Mouse (Mus musculus) cortical plate, adult 2 months (tissue): ENCODE results near the gene Cryaa. TPM values are rescaled to one million over a fixed set of nuclear protein-coding genes. Genes with fewer than 3 reads are reported as not detected.

Experiments
- H3K27ac ChIP-seq: fragments of 200-500 bp; 2 replicates; pipeline ENCODE4 v1.5.1; 2012; ENCODE audit warnings: low read length, control low read depth, inconsistent platforms; ENCODE audit not compliant: insufficient read depth
- H3K4me1 ChIP-seq: fragments of 200-500 bp; 2 replicates; pipeline ENCODE4 v1.6.1; 2011; ENCODE audit warnings: low read length; ENCODE audit not compliant: control insufficient read depth, insufficient read depth
- H3K4me3 ChIP-seq: fragments of 200-500 bp; 2 replicates; pipeline ENCODE4 v1.5.1; 2011; ENCODE audit warnings: mild to moderate bottlenecking, low read length, control low read depth; ENCODE audit not compliant: insufficient read depth
- CTCF ChIP-seq: fragments of 200-500 bp; IDR thresholded peaks from 2 replicates; pipeline ENCODE4 v1.5.1; 2011; ENCODE audit warnings: mild to moderate bottlenecking, control low read depth, low read length; ENCODE audit not compliant: insufficient read depth; ENCODE audit errors: extremely low read depth
- POLR2A ChIP-seq: fragments of 200-500 bp; IDR thresholded peaks from 2 replicates; pipeline ENCODE4 v1.6.1; 2011; ENCODE audit warnings: mild to moderate bottlenecking, low read length, control low read depth; ENCODE audit not compliant: insufficient read depth; ENCODE audit errors: extremely low read depth
- polyA plus RNA-seq: library from polyadenylated mRNA; depleted of rRNA; stranded (reverse); fragments of >200 nt; gene quantifications from 2 replicates; pipeline ENCODE4 v1.2.3, GENCODE M21; 2012; rRNA removed

Gene Cryaa
- polyA plus RNA-seq = 0.13 and 0.21 TPM in 2 replicates

DNA sequence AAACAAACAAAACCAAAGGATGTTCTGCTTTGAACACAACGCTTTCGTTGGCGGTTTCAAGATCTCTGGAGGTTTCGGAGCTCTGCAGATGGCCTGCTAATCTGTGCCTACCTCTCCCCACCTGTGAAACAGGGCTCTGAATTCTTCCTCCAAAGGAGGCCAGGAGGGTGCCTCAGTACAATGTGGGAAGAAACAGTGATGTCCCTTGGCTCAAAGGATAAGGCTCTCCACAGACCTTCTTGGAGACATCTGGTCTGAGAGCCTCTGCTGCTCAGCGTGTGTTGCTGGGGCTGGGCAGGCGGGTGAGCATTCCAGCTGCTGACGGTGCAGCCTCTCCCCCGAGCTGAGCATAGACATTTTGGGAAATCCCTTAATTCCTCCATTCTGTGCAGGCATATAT is at the start of gene Cryaa:
Cryaa (plus strand) TSS at position 301 of the 400 bp plus-strand sequence.
- H3K27ac ChIP-seq = no peak within 1 kb of the TSS
- H3K4me1 ChIP-seq = no peaks in the 10 kb centered on the region
- TF ChIP-seq POLR2A (no peak), CTCF (no peak)
- no peak within 1 kb of the TSS for H3K4me3 ChIP-seq

DNA sequence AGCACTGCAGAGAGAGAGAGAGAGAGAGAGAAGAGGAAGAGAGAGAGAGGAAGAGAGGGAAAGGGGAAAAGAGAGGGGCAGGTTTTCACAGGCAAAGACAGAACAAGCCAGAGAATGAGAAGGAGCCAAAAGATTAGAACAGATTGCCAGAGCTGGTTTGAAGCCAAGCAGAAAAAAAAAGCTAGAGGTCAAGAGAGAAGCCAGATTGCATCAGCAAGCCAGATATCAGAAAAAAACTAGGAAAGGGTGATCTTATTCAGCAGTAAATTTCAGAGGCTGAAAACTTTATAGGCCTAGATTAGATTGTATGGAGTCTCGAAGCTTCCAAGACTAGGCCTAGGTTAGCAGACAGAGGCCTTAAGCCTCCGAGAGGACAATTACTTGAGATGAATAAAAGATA is 49.6 kb upstream of the Cryaa start:
- Histone ChIP-seq H3K4me1 (no peaks in the 10 kb centered on the region), H3K27ac (no peak overlapping the region), H3K4me3 (no peak overlapping the region)
- TF ChIP-seq POLR2A (no peak), CTCF (no peak)

DNA sequence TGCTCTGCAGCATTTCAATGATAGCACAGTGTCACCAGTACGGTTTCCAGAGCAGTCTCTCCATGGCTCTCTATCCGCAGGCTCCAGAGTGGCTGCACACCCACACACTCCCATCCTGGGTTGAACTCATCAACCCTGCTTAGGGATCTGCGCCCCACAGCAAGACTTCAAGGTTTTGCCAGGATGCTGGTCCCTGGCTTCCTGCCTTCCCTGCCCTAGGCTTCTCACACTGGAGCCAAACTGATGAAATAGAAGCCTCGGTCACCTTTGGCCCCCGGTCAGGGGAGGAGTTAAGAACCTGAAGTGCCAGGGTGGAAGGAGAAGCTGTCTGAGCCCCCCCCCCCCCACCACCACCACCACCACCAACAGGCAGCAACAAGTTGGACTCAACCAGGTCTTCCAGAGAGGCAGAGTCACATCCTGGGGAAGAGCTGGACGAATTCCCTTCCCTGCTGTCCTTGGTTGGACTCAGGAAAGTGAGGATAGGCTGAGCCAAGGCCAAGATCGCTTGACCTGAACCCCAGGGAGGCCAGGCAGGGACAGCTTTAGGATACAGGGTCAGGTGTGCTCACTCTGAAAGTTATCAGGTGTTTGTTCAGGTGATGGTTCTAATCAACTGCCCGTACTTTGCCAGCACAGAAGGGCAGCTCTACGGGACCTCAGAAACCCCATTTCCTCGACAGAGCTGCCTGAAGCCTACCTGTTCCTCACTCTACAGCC is 46.4 kb upstream of the Cryaa start:
- Histone ChIP-seq H3K4me1 (no peaks in the 10 kb centered on the region), H3K4me3 (no peak overlapping the region), H3K27ac (no peak overlapping the region)
- TF ChIP-seq POLR2A = no peak
- TF ChIP-seq CTCF = no peak

DNA sequence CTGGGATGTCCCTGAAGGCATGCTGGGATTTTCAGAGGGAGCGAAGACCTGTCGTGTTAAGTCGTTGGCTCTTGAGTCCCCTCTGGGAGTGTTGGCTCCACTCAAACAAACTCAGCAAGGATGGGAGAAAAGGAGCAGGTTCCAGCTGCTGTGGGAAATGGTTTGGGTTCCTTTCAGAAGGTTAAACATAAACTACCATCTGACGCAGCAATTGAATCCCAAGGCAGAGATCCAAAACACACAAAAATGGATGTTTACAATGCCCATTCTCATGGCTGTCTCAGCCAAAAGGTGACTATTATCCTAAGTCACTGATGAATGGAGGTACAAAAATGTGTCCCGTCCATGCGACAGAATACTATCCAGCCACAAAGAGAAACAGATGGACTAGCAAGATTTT is 44.6 kb upstream of the Cryaa start:
- no peak overlapping the region for H3K27ac ChIP-seq
- H3K4me3 ChIP-seq = no peak overlapping the region
- H3K4me1 ChIP-seq = no peaks in the 10 kb centered on the region; the same call in 1 of the 2 replicates
- TF ChIP-seq CTCF (no peak), POLR2A (no peak)

DNA sequence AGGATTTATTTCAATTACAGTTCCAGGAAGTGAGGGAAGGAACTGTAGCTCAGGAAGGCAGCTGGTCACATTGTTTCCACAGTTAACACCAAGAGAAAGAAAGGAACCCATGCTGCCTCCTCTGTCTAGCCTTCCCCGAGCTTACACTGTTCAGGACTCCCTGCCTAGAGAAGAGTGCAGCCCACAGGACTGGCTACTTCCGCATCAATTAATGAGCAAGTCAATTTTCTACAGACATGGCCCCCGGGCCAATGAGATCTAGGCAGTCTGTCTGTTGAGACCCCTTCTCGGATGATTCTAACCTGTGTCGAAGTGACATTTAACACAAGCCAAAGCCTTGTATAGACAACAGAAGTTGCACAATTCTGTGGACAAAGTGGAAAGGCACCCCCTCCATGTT is 42.7 kb upstream of the Cryaa start:
- H3K27ac ChIP-seq = no peak overlapping the region
- H3K4me1 ChIP-seq = no peaks in the 10 kb centered on the region; the same call in 1 of the 2 replicates
- no peak overlapping the region for H3K4me3 ChIP-seq
- TF ChIP-seq POLR2A (no peak), CTCF (no peak)

DNA sequence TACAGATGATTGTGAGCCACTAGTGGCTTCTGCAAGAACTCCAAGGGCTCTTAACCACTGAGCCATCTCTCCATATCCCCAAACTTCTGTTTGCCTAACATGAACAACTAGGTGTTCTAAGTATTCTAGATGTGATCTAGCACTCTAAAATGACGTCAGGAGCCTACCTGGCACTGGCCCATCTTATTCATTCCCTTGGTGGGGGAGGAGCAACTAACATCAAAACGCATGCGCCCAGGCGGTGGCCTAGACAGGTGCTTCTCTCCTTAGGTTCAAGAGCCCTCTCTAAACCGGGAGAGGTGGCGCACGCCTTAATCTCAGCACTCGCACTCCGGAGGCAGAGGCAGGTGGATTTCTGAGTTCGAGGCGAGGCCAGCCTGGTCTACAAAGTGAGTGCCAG is 41.8 kb upstream of the Cryaa start:
- Histone ChIP-seq H3K27ac (no peak overlapping the region), H3K4me3 (no peak overlapping the region; the same call in 1 of the 2 replicates), H3K4me1 (no peaks in the 10 kb centered on the region; the same call in 1 of the 2 replicates)
- TF ChIP-seq CTCF (no peak), POLR2A (no peak)

DNA sequence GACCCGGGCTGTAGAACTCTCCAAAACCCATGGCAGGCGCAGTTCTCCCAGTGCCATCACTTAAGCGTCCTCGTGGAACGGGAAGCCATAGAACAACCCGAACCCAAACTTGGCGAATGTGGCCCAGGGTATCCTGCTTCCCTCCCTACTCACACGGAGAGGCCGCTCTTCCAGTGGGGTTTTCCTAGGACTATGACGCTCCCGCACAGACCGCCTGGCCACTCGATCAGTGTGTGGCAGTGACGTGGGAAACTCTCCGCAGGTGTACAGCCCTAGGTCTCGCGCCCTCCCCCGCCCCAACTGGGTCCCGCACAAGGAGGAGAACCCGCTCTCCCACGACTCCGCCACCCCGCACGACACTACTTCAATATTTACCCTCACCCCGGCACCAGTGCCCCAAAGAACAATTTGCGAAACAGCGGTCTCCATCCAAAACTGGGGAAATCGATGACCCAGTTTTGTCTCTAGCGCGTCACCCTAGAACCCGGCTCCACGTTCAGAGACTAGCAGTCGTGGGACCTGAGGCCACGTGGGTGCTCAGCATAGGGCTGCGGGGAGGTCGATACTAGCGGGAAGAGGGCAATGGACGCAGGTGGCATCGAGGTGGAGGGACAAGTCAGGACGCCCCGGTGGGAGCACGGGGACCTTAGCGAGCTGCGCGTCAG is 41.2 kb upstream of the Cryaa start:
- Histone ChIP-seq H3K4me3 (peak overlapping the region; percentile 66), H3K4me1 (no peaks in the 10 kb centered on the region; the same call in 1 of the 2 replicates), H3K27ac (peak overlapping the region; percentile 70)
- no peak for TF ChIP-seq POLR2A
- TF ChIP-seq CTCF = no peak

DNA sequence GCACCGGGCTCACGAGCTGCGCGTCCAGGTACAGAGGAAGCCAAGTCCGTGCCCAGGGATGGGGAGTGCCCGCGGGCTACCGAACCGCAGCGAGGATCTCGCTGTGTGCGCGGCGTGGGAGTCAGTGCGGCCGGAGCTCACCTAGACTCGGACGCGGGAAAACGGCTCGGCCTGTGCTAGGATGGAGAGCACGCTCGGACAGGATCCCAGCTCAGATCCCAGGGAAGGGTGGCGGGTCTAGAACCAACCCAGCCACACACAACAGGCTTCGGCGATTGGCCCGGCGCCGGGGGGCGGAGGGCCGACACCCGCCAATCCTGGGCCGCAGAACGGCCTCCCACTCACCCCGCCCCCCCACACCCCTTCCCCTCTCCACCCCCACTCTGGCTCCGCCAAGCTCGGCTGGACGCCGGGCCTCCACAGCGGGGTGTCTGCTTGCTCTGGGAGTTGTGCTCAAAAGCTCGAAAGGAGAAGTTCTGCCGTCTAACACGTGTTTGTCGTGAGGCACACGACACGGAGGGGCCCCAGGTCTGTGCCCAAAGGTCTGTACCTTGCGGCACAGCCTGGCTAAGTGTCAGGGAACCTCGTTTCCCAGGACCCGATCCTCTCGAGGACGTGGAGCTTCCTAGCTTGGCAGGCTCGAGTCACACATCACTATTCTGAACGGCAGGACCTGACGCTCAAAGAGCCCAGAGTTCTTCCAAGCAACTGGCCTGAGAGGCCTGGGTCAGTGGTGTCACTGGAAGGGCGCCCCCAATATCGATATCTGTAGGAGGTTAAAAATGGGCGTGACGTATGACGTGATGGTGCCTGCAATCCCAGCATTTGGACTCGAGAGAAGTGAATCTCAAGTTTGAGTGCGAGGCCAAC is 40.4 kb upstream of the Cryaa start, which contains the start of gene Cbs:
Cbs (minus strand) TSS at position 297 of the 870 bp plus-strand sequence.
- peak within 1 kb of the TSS; percentile 66 for H3K4me3 ChIP-seq
- TF ChIP-seq POLR2A (peak; percentile 27; the same call in 1 of the 2 replicates), CTCF (no peak)
- peak within 1 kb of the TSS; percentile 70 for H3K27ac ChIP-seq
- H3K4me1 ChIP-seq = no peaks in the 10 kb centered on the region; the same call in 1 of the 2 replicates
